Mouse (Mus musculus): ENCODE results near the gene Flot1. TPM values are rescaled to one million over a fixed set of nuclear protein-coding genes. Genes with fewer than 3 reads are reported as not detected.
"Not testable (repeated sequence)": the region's sequence is repeated elsewhere in the genome, so short reads cannot be mapped to it uniquely, and the experiment has no call there.

Gene Flot1
- total and polyA plus RNA-seq, 2 experiments from 2014 or later, result 122 to 124 TPM

GRCm38 (mm10) chr17:35838122-35838544 lies 15.1 kb downstream of the Flot1 start, which contains the start of gene Tubb5:
Tubb5 (minus strand) TSS chr17:35838306.
- DNase-seq (ENCODE audit: low spot score) (peak; percentile 99), ATAC-seq (ENCODE audit: low FRiP score) (peak; percentile 73)
- Histone ChIP-seq H3K4me2 (ENCODE audit: low read depth, low read length, poor library complexity, severe bottlenecking) (peak within 1 kb of the TSS; percentile 75), H3K9me3 (ENCODE audit: low read length) (no peaks in the 10 kb centered on the region), H3K9ac (replicated peaks; ENCODE audit: low read length, poor library complexity, severe bottlenecking) (peak within 1 kb of the TSS; percentile 97), H3K27me3 (ENCODE audit: insufficient read depth, low read length) (no peaks in the 10 kb centered on the region), H3K4me1 (ENCODE audit: insufficient read depth, low read length) (no peaks in the 10 kb centered on the region; the same call in 1 of the 2 replicates), H3K4me3 (ENCODE audit: low read depth, low read length) (peak within 1 kb of the TSS; percentile 71), H3K36me3 (ENCODE audit: insufficient read depth, low read length) (peaks cover 19% of the 10 kb centered on the region), H3K27ac (ENCODE audit: low read depth, low read length) (peak within 1 kb of the TSS; percentile 95)
- WGBS, result under 1% methylated on average over 29 of the region's 29 CpGs
- TF ChIP-seq CTCF (IDR thresholded peaks at IDR 0.05), result no peak

GRCm38 (mm10) chr17:35838570-35838969 lies 15.5 kb downstream of the Flot1 start:
- DNase-seq (ENCODE audit: low spot score) (peak; percentile 48), ATAC-seq (ENCODE audit: low FRiP score) (no peak)
- TF ChIP-seq CTCF (IDR thresholded peaks at IDR 0.05), result no peak
- Histone ChIP-seq H3K27ac (ENCODE audit: low read depth, low read length) (peak overlapping the region; percentile 74), H3K9ac (replicated peaks; ENCODE audit: low read length, poor library complexity, severe bottlenecking) (peak overlapping the region; percentile 29), H3K4me3 (ENCODE audit: low read depth, low read length) (peak overlapping the region; percentile 71), H3K4me1 (ENCODE audit: insufficient read depth, low read length) (no peaks in the 10 kb centered on the region; the same call in 1 of the 2 replicates), H3K9me3 (ENCODE audit: low read length) (no peaks in the 10 kb centered on the region), H3K27me3 (ENCODE audit: insufficient read depth, low read length) (no peaks in the 10 kb centered on the region), H3K4me2 (ENCODE audit: low read depth, low read length, poor library complexity, severe bottlenecking) (peak overlapping the region; percentile 75), H3K36me3 (ENCODE audit: insufficient read depth, low read length) (peaks cover 15% of the 10 kb centered on the region)
- 2% methylated on average over 5 of the region's 5 CpGs for WGBS

- not testable (repeated sequence) for H3K4me1 ChIP-seq (ENCODE audit: insufficient read depth, low read length); H3K9me3 ChIP-seq (ENCODE audit: low read length); DNase-seq (ENCODE audit: low spot score); H3K27me3 ChIP-seq (ENCODE audit: insufficient read depth, low read length); ATAC-seq (ENCODE audit: low FRiP score)
- 56% methylated on average over 3 of the region's 3 CpGs for WGBS
- Histone ChIP-seq H3K4me2 (ENCODE audit: low read depth, low read length, poor library complexity, severe bottlenecking) (peak overlapping the region; percentile 75), H3K4me3 (ENCODE audit: low read depth, low read length) (peak overlapping the region; percentile 71), H3K36me3 (ENCODE audit: insufficient read depth, low read length) (peaks cover 14% of the 10 kb centered on the region), H3K27ac (ENCODE audit: low read depth, low read length) (peak overlapping the region; percentile 74), H3K9ac (replicated peaks; ENCODE audit: low read length, poor library complexity, severe bottlenecking) (peak overlapping the region; percentile 29; the same call in 1 of the 2 replicates)
Observed at GRCm38 (mm10) chr17:35839002-35839401, 16.0 kb downstream of the Flot1 start.

- H3K9me3 ChIP-seq (ENCODE audit: low read length), result no peaks in the 10 kb centered on the region
- no peaks in the 10 kb centered on the region for H3K27me3 ChIP-seq (ENCODE audit: insufficient read depth, low read length)
- peaks cover 10% of the 10 kb centered on the region for H3K36me3 ChIP-seq (ENCODE audit: insufficient read depth, low read length)
- DNase-seq (ENCODE audit: low spot score) (no peak), ATAC-seq (ENCODE audit: low FRiP score) (no peak)
- no peak overlapping the region for H3K9ac ChIP-seq (replicated peaks; ENCODE audit: low read length, poor library complexity, severe bottlenecking)
- no peaks in the 10 kb centered on the region for H3K4me1 ChIP-seq (ENCODE audit: insufficient read depth, low read length)
- H3K27ac ChIP-seq (ENCODE audit: low read depth, low read length), result peak overlapping the region; percentile 55; the same call in 1 of the 2 replicates
- H3K4me3 ChIP-seq (ENCODE audit: low read depth, low read length), result peak overlapping the region; percentile 56
- H3K4me2 ChIP-seq (ENCODE audit: low read depth, low read length, poor library complexity, severe bottlenecking), result peak overlapping the region; percentile 32
- WGBS, result 52% methylated on average over 14 of the region's 14 CpGs
- no peak for TF ChIP-seq CTCF (IDR thresholded peaks at IDR 0.05)
Observed at GRCm38 (mm10) chr17:35840561-35840960, 17.5 kb downstream of the Flot1 start.

- peak within 1 kb of the TSS; percentile 60 for H3K9ac ChIP-seq (replicated peaks; ENCODE audit: low read length, poor library complexity, severe bottlenecking)
- peak within 1 kb of the TSS; percentile 65 for H3K27ac ChIP-seq (ENCODE audit: low read depth, low read length)
- H3K4me2 ChIP-seq (ENCODE audit: low read depth, low read length, poor library complexity, severe bottlenecking), result peak within 1 kb of the TSS; percentile 61
- H3K9me3 ChIP-seq (ENCODE audit: low read length), result no peaks in the 10 kb centered on the region
- peak within 1 kb of the TSS; percentile 56 for H3K4me3 ChIP-seq (ENCODE audit: low read depth, low read length)
- ATAC-seq (ENCODE audit: low FRiP score) (peak; percentile 92), DNase-seq (ENCODE audit: low spot score) (peak; percentile 100)
- peaks cover 10% of the 10 kb centered on the region; the same call in 1 of the 2 replicates for H3K36me3 ChIP-seq (ENCODE audit: insufficient read depth, low read length)
- H3K4me1 ChIP-seq (ENCODE audit: insufficient read depth, low read length), result no peaks in the 10 kb centered on the region
- no peaks in the 10 kb centered on the region for H3K27me3 ChIP-seq (ENCODE audit: insufficient read depth, low read length)
- under 1% methylated on average over 59 of the region's 59 CpGs for WGBS
- peak; percentile 63 for TF ChIP-seq CTCF (IDR thresholded peaks at IDR 0.05)
Observed at GRCm38 (mm10) chr17:35841076-35841950, 18.3 kb downstream of the Flot1 start, which contains the start of gene Mdc1. Mdc1 (plus strand) TSS chr17:35841515.

GRCm38 (mm10) chr17:35842006-35842405 lies 19.0 kb downstream of the Flot1 start:
- Histone ChIP-seq H3K27ac (ENCODE audit: low read depth, low read length) (peak overlapping the region; percentile 65), H3K4me1 (ENCODE audit: insufficient read depth, low read length) (no peaks in the 10 kb centered on the region), H3K27me3 (ENCODE audit: insufficient read depth, low read length) (no peaks in the 10 kb centered on the region), H3K4me2 (ENCODE audit: low read depth, low read length, poor library complexity, severe bottlenecking) (peak overlapping the region; percentile 61), H3K36me3 (ENCODE audit: insufficient read depth, low read length) (peaks cover 11% of the 10 kb centered on the region; the same call in 1 of the 2 replicates), H3K9me3 (ENCODE audit: low read length) (no peaks in the 10 kb centered on the region), H3K9ac (replicated peaks; ENCODE audit: low read length, poor library complexity, severe bottlenecking) (peak overlapping the region; percentile 60), H3K4me3 (ENCODE audit: low read depth, low read length) (peak overlapping the region; percentile 56)
- no peak for DNase-seq (ENCODE audit: low spot score)
- 17% methylated on average over 11 of the region's 11 CpGs for WGBS
- no peak for TF ChIP-seq CTCF (IDR thresholded peaks at IDR 0.05)
- ATAC-seq (ENCODE audit: low FRiP score), result no peak
